Mouse (Mus musculus): ENCODE data around the gene Mup4.
"Not testable (repeated sequence)": the region's sequence is repeated elsewhere in the genome, so short reads cannot be mapped to it uniquely, and the experiment has no call there.

Gene Mup4

GRCm38 (mm10) chr4:59960610-59961009, at the start of gene Mup4:
Gene Mup4, minus strand, starts transcription at chr4:59960710.
- DNase-seq (ENCODE audit: low spot score), result no peak

GRCm38 (mm10) chr4:59997894-59998293, 37.4 kb upstream of the Mup4 start:
- DNase-seq (ENCODE audit: low spot score), result not testable (repeated sequence)

GRCm38 (mm10) chr4:59963405-59964344, 3.2 kb upstream of the Mup4 start, which contains the start of gene Mup6:
Gene Mup6, plus strand, starts transcription at chr4:59964294.
- DNase-seq (ENCODE audit: low spot score), result no peak

GRCm38 (mm10) chr4:59937543-59937942, 23.0 kb downstream of the Mup4 start:
- DNase-seq (ENCODE audit: low spot score), result no peak

- DNase-seq (ENCODE audit: low spot score), result peak; percentile 22
These were observed 27.8 kb downstream of the Mup4 start for GRCm38 (mm10) chr4:59932505-59933281.

GRCm38 (mm10) chr4:59928347-59928746, 32.2 kb downstream of the Mup4 start:
- DNase-seq (ENCODE audit: low spot score), result peak; percentile 78

- DNase-seq (ENCODE audit: low spot score), result no peak
These were observed 32.8 kb downstream of the Mup4 start for GRCm38 (mm10) chr4:59927666-59928065.

GRCm38 (mm10) chr4:59925082-59925481, 35.4 kb downstream of the Mup4 start:
- no peak for DNase-seq (ENCODE audit: low spot score)

- DNase-seq (ENCODE audit: low spot score), result no peak
These were observed 42.5 kb downstream of the Mup4 start for GRCm38 (mm10) chr4:59917966-59918365.

GRCm38 (mm10) chr4:59914608-59915403, 45.7 kb downstream of the Mup4 start, which contains the start of gene Slc46a2:
Gene Slc46a2, minus strand, starts transcription at chr4:59915056.
- peak; percentile 44 for DNase-seq (ENCODE audit: low spot score)

- no peak for DNase-seq (ENCODE audit: low spot score)
These were observed 51.7 kb downstream of the Mup4 start for GRCm38 (mm10) chr4:59908785-59909184.

GRCm38 (mm10) chr4:59907657-59908230, 52.8 kb downstream of the Mup4 start:
- peak; percentile 8 for DNase-seq (ENCODE audit: low spot score)

GRCm38 (mm10) chr4:59907092-59907491, 53.4 kb downstream of the Mup4 start:
- DNase-seq (ENCODE audit: low spot score), result no peak
